Mouse (Mus musculus) cerebellum, adult 18-20 months (tissue): ENCODE data around the gene Sema3f.

Experiments
- DNase-seq, 2 experiments: peaks; one replicate each; pipeline ENCODE4 v3.0.0; 2021

Gene Sema3f

DNA sequence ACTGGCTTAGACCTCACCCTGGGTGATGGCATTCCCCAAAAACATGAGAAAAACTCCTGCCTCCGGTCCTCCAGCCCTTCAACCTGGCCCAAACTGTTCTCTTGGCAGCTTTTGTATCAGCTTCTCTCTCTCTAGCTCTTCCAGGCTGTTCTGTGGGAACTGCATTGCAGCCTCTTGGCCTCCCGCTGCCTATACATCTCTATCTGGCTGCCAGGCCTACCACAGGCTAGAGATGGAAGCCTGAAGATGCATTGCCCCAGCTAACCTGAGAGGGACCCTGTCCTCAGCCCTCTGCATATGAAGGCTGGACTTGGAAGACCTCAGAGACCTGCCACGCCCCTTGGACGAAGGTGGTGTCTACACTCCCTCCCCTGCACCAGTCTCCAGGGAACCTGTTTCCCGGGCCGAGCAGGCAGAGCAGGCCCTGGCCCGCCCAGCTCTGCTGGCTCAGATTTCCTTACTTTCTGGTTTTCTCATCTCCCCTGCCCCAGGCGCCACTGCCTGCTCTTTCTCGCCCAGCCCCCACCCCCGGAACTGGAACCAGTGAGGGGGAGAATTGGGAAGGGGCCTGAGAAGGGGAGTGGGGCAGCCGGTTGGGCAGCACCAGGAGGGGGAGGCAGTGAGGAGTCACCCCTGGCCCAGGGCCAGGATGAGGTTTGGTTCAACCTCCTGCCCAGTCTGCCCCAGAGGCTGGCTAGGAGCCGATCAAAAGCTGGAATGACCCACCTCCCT is 4.1 kb upstream of the Sema3f start:
- DNase-seq = peak; percentile 60 to 62

DNA sequence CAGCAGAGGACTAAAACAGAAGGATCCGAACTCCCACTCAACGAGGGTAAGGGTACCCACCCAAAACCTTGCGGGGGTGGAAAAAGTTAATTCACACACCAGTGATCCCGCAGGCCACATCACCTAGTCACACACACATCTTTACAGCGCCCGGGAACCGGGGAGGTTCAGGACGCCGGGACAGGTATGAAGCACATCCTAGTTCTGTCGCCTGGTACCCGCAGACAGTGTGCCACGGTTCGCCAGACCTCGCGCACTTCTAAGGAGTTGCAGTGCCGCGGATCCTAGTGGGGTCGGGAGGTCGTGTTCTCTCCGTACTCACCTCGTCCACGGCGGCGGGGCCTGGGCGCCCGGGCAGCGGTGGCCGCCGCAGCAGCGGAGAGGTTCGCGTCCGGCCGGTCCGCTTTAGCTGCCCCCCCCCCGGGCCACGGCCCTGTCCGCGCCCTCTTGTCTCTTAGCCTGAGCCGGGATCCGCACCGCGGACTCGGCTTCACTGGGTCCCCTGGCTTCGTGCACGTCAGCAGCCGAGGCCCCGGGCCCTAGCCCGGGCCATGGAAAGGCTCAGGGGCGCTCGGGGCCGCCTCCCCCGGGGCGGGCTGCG is 1.1 kb downstream of the Sema3f start:
- peak in 1 of 2 experiments; percentile 49 for DNase-seq

DNA sequence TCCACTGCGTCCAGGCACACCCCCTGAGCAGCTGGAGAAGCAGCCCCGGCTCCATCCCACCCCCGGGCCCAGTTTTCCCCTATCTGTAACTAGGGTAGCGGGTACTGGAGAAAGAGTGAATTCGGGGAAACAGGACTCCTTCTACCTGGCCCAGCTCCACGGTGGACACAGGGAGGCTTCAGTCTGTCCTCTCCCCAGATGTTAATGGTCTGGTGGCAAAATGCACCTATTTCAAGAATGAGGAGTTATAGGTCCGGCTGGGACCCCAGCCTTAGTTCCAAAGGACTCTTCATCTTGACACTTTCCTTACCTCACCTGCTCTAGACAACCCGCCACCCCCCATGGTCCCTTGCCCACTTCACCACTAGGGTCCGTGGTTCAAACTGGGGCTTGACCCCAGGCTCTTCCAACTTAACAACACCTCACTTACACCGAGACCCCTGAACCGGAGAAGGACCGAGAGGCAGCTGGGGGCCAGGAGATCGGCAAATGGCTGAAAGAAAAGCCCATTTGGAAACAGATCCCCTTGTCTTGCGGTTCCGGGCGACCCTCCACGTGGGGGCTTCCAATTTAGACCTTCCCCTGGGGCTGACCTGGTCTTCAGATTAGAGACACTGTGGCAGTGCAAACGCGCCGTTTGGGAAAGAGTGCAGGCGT is 1.7 kb downstream of the Sema3f start:
- no peak for DNase-seq

DNA sequence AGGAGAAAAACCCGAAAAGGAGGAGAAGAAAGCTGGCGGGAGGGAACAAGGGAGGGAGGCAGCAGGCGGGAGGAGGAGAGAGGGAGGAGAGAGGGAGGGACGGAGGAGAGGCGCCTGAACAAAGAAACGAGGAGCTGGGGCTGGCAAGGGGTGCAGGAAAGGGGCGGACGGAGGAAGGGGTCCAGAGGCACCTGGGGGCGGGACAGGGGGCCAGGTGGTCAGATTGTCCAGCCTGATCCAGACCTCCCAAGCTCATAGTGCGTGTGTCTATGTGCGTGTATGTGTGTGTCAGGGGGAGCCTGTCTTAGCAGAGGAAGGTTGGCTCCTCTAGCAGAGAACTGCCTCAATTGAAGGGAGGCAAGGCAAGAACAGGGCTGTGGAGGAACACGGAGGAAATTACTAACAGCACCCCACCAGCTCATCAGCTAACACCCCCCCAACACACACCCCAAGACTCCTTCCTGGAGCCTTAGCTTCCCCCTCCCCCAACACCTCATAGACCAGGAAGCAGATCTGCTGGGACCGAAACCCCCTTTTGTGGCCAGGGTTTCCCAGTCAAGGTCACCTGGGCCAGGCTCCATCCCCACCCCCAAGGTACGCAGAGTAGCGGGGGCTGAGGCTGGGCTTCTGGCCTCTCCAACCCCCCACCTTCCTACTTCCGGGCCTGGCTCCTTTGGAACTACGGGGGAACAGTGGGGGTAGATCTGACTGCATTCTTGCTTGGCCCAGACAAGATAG is 2.4 kb downstream of the Sema3f start:
- DNase-seq = peak in 1 of 2 experiments; percentile 33

DNA sequence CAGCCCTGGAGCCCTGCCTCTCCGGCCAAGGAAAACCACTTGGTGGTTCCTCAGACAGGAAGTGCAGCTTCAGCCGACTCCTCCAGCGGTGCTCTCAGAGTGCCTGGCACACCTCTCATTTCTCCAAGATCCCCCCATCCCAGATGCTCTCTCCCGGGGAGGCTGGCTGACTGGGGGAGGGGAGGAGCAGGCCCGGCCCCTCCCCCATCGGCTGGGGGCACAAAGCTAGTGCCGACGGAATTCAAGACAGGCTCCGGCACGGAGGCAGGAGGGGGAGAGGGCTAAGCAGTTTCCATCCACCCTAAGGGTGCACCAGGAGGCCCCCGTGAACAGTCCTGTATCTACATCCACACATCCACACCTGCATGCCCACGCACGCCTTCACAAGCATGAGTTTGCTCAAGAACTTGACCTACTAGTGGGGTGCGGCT is 3.5 kb downstream of the Sema3f start:
- DNase-seq = no peak

DNA sequence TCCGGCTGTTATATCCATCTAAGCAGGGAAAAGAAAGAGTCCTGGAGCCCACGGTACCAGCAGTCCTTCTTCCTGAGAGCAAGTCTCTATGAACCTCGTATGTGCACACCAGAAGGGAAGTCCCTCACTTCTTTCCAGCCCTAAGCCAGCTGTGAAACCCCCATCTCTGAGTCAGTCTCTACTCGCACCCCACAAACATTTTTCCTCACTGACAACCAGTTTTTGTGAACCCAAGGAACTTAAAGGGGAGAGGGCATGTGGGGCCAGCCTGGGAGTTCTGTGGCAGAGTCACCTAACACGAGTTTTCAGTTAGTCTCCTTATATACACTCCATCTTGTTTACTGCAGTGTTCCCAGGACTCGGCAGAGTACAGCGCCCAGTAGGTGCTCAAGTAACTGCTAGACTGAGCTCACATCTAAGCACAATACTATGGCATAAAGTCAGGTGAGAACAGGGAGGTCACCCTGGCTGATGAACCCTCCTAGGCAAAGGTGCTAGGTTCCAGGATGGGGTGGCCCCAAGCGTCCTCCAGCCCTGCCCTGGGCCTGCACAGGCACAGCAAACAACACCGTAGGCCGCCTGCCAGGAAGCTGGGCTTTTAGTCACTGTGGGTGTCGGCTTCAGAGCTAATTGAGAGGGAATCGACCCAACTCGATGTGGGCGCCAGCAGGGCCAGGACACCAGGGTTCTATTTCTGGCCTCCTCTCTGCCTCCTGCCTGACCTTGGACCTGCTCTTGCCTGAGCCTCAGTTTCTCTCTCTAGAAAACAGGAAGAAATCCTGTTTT is 6.7 kb downstream of the Sema3f start:
- DNase-seq = no peak

DNA sequence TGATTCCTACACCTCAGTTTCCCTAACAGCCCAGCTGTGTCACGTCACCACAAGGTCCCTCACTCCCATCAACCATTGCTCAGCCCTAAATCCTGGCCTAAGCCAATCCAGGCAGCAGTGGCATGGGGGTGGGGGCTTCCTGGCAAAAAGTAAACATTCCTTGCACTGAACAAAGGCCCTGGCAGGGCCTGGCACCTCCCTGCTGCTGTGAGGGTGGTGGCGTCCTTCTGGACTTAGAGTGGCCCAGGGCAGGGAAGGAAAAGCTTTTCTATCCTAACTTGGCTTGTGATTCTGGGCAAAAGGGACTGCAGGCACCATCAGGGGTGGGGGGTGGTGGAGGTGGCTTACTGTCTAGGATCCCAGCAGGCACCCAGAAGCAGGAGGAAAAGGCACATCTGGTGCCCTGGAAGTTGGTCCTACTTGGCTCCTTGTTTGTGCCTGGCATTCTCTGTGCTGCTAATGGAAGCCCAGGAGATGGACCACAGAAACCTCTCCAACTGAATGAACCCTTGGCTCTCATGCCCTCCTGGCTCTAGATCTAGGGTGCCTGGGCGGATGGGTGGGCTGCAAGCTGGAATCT is 7.6 kb downstream of the Sema3f start:
- DNase-seq = no peak

DNA sequence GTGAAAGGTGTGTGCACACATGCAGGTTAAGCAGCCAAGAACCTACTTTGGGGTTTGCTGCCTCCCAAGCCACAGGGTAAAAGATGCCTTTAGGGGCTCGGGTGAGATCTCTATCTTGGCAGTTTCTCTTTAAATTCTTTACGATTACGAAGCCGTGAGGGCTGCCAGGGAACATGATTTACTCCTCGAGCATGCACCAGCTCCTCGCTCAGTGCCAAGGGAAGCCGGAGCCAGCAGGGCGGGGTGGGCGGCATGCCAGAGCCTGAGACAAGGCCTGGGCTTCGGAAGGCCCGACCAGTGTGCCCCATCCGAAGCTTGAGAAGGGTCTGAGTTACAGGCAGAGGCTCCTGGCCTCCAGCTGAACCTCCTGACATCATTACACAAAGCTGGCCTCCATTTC is 8.7 kb downstream of the Sema3f start:
- peak; percentile 84 to 86 for DNase-seq

DNA sequence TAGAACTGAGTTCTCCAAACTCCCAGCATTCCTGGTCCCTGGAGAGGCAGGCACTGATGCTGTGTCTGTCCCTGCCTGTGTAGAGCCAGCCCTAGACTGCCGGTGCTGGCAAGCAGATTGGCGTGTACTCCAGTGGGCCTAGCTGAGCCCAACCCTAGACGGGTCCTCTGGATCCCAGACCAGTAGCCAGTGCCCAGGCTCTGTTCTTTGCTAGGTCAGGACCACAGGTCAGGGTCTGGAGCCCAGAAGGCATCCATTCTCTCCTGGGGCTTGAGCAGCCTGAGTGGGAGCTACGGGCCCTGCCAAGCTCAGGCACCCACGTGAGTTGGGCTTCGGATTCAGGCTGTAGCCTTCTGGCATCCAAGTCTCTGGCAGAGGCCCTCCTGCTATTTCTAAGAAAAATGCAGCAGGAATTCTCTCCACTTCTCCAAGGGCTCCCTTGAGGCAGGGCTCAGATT is 10.1 kb downstream of the Sema3f start:
- peak; percentile 36 to 41 for DNase-seq

DNA sequence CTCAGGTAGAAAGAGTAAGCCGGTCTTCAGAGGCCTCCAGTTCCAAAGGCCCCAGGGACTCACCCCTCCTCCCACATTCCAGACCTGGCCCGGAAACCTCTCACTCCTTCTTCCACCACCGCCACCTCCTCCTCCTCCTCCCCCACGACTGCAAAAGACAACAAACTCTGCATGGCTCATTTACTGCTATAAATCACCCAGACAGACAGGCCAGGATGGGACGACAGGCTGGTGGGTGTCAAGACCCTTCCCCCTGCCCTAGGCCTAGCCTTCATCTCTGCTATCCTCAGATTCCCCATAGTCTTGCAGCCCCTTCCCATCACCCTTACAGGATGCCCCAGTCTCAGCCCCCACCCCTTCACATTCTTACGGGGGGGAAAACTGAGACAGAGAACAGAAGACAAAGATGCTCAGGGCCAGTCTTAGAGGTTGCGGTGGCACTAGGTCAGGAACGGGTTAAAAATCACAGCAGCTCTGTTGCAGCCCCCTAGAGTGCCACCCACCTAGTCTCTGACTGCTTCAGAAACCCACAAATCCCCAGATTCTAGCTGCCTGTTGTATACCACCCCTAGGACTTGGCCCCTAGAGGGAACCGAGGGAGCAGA is 10.8 kb downstream of the Sema3f start:
- DNase-seq = no peak

DNA sequence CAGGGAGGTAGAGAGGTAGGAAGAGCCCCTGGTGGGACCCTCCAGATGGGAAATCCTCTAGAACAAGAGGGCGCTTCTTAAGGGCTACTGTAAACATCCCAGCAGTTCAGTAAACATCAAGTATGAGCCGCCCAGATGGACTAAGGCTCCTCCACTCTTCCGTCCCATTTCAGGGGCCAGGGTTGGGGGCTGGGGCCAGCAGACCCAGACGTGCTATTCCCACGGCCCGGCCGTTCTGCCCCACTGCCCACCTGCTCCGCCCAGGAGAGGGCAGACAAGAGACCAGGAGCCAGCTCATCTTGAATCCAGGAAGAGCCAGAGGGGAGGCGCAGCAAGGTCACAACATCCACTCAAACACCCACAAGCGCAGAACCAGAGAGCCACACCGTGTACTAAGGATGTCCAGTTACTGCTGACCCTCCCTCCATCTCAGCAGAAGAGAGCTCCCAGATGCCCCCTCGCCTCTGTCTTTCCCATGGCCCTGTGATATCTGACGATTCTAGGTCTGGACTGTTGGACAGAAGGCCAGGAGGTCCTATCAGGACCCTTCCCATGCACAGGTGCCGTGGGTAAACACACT is 11.6 kb downstream of the Sema3f start:
- DNase-seq = no peak

DNA sequence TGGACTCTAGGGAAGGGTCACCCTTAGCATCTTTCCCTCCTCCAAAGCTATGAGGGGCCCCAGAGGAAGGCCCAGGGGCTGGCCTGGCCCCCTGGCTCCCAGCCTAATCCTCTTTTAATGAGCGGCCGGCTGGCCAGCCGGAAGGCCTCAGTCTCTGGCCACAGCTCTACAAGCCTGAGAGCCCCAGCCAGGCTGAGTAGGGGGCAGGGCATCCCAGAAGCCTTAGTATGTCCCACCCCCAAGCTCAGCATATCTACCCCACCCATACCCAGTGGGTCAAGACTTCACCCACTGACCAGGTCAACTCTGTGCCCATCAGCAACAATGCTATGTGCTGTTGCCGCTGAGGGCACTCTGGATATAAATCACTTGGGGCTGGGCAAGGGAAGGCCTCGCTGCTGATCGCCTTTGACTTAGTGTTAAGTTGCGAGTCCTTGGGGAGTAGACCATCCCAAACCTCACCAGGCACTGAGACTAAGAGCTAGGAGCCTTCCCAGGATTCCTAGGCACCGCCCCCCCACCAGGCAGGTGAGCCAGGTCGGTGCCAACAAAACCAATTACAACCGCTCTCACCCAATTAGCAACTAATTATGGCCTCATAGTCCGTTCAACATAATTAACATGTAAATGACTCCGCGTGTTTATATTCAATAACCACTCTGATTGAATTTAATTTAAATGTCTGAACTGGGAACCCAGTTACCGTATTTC is 12.3 kb downstream of the Sema3f start:
- DNase-seq = no peak

DNA sequence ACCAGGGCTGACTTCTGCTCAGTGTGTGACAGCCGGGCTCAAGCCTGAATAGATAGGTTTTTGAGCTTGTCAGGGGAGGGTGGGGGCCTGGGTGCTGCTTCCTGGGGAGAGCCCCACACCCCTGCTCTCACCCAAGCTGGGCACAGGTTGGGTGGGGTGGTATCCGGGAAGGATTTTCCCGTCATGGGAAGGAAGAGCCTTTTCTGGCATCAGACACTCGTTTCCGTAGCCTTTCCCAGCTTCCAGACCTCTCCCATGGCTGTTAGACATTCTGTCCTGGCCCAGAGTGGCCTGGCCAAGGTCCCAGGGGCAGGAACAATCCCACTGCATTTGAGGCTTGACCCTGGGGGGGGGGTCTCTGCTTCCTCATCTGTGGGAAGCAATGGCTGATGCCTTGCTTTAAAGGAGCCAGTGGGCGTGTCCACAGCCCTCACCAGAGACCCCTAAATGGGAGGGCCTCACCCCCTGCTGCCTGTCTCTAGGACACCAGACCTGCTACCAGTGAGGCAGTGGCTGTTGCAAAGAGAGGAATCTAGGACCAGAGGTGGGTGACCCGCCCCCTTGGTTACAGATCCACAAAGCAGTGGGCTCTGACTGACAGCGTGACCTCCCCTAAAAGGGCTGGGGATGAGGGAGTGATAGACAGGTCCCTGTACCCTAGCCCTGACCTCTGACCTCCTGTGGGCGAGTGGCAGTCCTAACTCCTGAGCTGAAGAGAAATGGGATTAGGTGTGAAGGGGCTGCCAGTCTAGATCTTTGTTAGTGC is 13.2 kb downstream of the Sema3f start:
- DNase-seq = no peak

DNA sequence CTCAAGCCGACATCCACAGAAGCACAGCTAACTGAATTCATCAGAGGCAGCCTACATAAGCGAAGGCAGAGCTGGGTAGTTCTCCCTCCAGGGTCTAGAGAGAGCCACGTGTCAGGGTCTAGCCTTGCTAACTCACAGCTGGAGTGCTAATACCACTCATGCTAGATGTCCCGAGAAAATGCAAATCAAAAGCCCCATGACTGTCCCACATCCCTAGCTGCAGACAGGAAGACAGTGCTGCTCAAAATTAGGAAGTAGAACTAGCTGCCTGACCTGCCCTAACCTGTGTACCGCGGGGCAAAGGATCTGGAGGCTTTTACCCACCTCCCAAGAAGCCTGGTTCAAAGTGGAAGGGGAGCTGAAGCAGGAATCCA is 14.2 kb downstream of the Sema3f start:
- no peak for DNase-seq

DNA sequence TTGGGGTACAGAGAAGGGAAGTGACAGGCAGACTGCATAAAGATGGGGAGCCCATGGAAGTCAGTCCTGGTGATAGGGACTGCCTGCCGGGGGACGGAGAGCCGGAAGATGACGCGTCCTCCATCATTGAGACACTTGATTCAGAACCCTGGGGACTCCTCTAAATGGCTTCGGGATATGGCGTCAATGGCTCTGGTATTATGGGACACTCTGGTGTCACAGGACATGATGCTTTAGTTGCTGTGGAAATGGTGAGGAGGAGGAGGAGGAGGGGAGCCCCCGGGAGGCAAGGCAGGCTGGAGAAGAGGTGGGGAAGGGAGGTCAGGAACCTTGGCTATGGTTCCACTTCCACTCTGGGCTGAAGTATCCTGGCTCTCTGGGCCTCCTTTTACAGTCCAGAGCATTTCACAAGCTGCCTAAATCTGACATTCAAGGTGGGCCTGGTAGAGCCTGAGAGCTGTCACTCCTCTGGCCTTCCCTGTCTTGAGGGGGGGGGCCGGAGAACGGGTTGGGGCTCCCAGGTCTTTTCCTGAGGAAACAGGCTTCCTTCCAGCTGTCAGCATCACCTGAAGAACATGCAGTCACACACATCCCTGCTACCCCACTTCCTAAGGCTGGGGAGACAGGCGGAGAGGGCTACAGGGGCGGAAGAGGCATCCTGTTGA is 14.7 kb downstream of the Sema3f start:
- DNase-seq = no peak

DNA sequence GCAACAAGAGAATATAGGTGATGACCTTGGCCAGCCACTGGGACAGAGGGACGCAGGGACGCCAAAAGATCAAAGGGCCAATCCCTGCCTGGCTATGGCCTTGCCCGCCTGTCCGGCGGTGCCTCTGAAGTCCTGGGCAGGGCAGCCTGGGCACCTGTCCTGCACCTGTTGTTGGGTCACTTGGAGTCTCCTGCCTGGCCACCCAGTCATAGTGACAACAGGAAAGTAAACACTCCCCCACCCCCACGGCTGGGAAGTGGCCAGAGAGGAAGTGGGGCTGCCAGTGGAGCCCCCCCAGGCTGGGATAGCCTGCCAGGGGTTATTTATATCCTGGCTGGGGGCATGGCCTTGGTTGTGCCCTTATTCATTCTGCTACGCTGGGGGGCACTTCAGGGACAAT is 15.6 kb downstream of the Sema3f start:
- no peak for DNase-seq

DNA sequence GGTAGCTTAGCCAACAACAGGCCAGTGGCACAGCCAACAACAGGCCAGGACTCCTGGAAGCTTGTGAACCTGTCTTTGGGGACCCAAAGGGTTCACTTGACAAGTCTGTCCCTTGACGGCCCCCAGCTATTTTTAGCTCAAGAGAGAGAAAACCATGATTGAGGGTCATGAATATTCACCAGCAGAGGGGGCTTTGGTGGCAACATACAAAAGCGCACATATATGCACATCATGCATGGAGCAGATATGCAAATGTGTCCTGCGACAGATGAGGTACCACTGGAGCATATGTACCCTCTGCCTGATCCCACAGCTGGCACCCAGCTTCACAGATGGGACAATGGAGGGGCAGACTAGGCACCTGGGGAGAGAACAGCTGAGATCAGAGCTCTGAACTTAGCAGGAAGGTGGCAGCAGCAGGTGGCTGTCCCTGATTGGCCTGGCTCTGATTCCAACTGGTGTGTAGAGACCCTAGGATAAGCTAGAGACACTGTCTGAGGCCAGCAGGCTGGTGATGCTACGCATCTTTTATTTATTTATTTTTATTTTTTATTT is 16.8 kb downstream of the Sema3f start:
- DNase-seq = no peak

DNA sequence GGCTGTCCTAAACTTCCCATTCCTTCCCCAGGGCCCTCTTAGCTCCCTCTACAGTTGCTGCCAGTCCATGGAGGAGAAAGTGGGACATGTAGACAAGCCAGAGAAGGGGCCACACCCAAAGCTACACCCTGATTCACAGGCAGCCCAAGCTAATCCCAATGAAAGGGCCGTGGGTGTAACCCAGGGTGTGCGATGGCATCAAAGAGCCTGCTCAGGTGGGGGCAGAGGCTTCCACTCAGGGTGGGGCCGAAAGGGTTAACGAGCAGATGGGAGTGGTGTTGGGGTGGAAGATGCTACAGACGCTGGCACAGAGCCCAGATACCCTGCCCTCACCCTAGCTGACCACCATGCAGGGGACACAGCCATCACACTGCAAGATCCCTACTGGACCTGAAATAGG is 17.5 kb downstream of the Sema3f start:
- no peak for DNase-seq

DNA sequence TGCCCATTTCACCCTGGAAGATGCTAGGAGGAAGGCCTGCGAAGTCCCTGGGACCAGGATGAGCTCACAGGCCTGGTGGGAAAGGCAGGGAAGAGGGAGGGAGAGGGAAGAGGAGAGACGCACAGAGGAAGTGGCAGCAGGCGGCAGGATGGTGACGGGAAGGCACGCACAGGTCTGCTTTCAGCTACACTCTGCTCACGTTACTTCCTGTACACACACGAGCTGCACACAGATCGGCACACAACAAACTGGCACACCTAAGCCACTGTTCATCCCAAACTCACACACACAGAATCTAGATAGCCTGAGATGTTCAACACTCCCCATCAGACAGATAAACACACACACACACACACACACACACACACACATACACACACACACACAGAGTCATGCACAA is 19.9 kb downstream of the Sema3f start:
- DNase-seq = no peak
